In the genomic region with DNA sequence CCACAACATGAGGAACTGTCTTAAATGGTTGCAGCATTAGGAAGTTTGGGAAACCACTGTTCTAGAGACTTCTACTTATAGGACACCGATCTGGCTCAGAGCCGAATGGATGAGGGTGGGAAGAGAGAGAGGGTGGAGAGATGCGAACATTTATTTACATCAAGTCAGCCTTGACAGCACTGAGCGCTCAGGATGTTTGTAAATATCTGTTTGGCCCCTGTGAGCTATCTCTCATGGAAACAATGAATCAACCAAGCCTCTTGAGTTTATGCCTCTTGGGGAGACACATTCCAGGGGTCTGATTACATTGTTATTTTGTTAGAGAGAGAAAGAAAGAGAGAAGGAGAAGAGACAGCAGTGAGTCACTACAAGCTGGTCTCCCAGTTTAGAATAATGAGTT, we compare ENCODE assay signal across 25 mouse cellular contexts.
A peak's percentile ranks its signal among the peaks of the same experiment; 100 is the strongest.
DNase-seq lines count a peak whose midpoint lies in the region; ATAC-seq and TF ChIP-seq lines count a peak whose summit lies in the region.
"Had no signal": no experiment of that assay in that cellular context is flagged by ENCODE, and none has a peak within 500 bp of the region (broad histone marks: within the 10 kb centered on the region; RNA-seq: fewer than 3 reads in every experiment).

No protein-coding gene starts in this region.

- H3K9me3 ChIP-seq in intestine, embryonic 15.5 days, result no peaks in the 10 kb centered on the region
- H3K9me3 ChIP-seq in intestine, postnatal 0 days (ENCODE audit: control insufficient read depth), result no peaks in the 10 kb centered on the region
- H3K9me3 ChIP-seq in lung, postnatal 0 days (ENCODE audit: low read length), result no peaks in the 10 kb centered on the region
- no peaks in the 10 kb centered on the region for H3K9me3 ChIP-seq in forebrain, embryonic 15.5 days
- H3K9me3 ChIP-seq: embryonic facial prominence, embryonic 13.5 days; heart, embryonic 15.5 days; hindbrain, embryonic 13.5 days had no signal

- H3K9ac ChIP-seq in intestine, embryonic 15.5 days, result no peak overlapping the region
- H3K9ac ChIP-seq in intestine, postnatal 0 days (ENCODE audit: low read depth, low read length), result no peak overlapping the region
- H3K9ac ChIP-seq in lung, postnatal 0 days (replicated peaks; ENCODE audit: low read depth), result no peak overlapping the region
- no peak overlapping the region for H3K9ac ChIP-seq in forebrain, embryonic 15.5 days (replicated peaks)
- H3K9ac ChIP-seq: embryonic facial prominence, embryonic 13.5 days; forebrain, embryonic 13.5 days; heart, embryonic 15.5 days; hindbrain, embryonic 13.5 days; limb, embryonic 12.5 days; liver, embryonic 12.5 days had no signal

- peak; percentile 26 to 27 for DNase-seq in right cerebral cortex, adult 2 months (ENCODE audit: low spot score in 2 of 2)
- DNase-seq in right cerebral cortex, postnatal 4 days, result no peak
- DNase-seq in lung, postnatal 0 days (ENCODE audit: low spot score), result peak; percentile 63
- no peak for DNase-seq in testis, postnatal 14 days (ENCODE audit: low spot score)
- DNase-seq: adrenal gland, adult 2 months; B cell, adult 2 months; cerebellum, adult 18-20 months; cerebellum, postnatal 25 days; heart, postnatal 36 days; right cerebral cortex, postnatal 25 days; thymus, postnatal 14 days had no signal

- no peaks in the 10 kb centered on the region for H3K36me3 ChIP-seq in intestine, embryonic 15.5 days
- no peaks in the 10 kb centered on the region for H3K36me3 ChIP-seq in intestine, postnatal 0 days (ENCODE audit: control insufficient read depth, insufficient read depth)
- H3K36me3 ChIP-seq in lung, postnatal 0 days (ENCODE audit: insufficient read depth, low read length), result no peaks in the 10 kb centered on the region
- no peaks in the 10 kb centered on the region for H3K36me3 ChIP-seq in forebrain, embryonic 15.5 days
- H3K36me3 ChIP-seq: embryonic facial prominence, embryonic 13.5 days; G1E; heart, embryonic 15.5 days; hindbrain, embryonic 13.5 days; limb, embryonic 12.5 days; liver, embryonic 12.5 days; midbrain, embryonic 10.5 days had no signal

- no peak overlapping the region for H3K27ac ChIP-seq in intestine, embryonic 15.5 days
- H3K27ac ChIP-seq in intestine, postnatal 0 days (ENCODE audit: low read depth, low read length), result no peak overlapping the region
- no peak overlapping the region for H3K27ac ChIP-seq in lung, postnatal 0 days (ENCODE audit: low read length)
- H3K27ac ChIP-seq in forebrain, embryonic 15.5 days (replicated peaks), result no peak overlapping the region
- H3K27ac ChIP-seq: embryonic facial prominence, embryonic 13.5 days; forebrain, embryonic 13.5 days; heart, embryonic 15.5 days; hindbrain, embryonic 13.5 days; layer of hippocampus, adult 2 months; limb, embryonic 12.5 days; liver, embryonic 12.5 days; midbrain, embryonic 10.5 days had no signal

- H3K4me2 ChIP-seq in intestine, embryonic 15.5 days (replicated peaks), result no peak overlapping the region
- no peak overlapping the region for H3K4me2 ChIP-seq in intestine, postnatal 0 days (replicated peaks; ENCODE audit: low read depth)
- H3K4me2 ChIP-seq in lung, postnatal 0 days (replicated peaks; ENCODE audit: low read depth, low read length), result no peak overlapping the region
- no peak overlapping the region for H3K4me2 ChIP-seq in forebrain, embryonic 15.5 days (replicated peaks)
- H3K4me2 ChIP-seq: embryonic facial prominence, embryonic 13.5 days; forebrain, embryonic 13.5 days; heart, embryonic 15.5 days; hindbrain, embryonic 13.5 days; limb, embryonic 12.5 days; liver, embryonic 12.5 days had no signal

- TF ChIP-seq CTCF in intestine, postnatal 0 days (IDR thresholded peaks at IDR 0.05; ENCODE audit: low read depth), result no peak
- TF ChIP-seq CTCF in lung, postnatal 0 days (IDR thresholded peaks at IDR 0.05), result no peak

- H3K27me3 ChIP-seq in intestine, embryonic 15.5 days (replicated peaks), result no peaks in the 10 kb centered on the region
- no peaks in the 10 kb centered on the region for H3K27me3 ChIP-seq in intestine, postnatal 0 days (replicated peaks; ENCODE audit: control insufficient read depth, insufficient read depth, low read length)
- H3K27me3 ChIP-seq in lung, postnatal 0 days (replicated peaks; ENCODE audit: insufficient read depth, low read length), result no peaks in the 10 kb centered on the region
- no peaks in the 10 kb centered on the region for H3K27me3 ChIP-seq in forebrain, embryonic 15.5 days
- H3K27me3 ChIP-seq: CH12.LX; embryonic facial prominence, embryonic 13.5 days; forebrain, embryonic 13.5 days; hindbrain, embryonic 13.5 days; liver, embryonic 12.5 days had no signal

- 50% methylated on average over 4 of the region's 4 CpGs for WGBS in intestine, embryonic 15.5 days
- WGBS in intestine, postnatal 0 days, result 61% methylated on average over 4 of the region's 4 CpGs
- 20% methylated on average over 4 of the region's 4 CpGs for WGBS in lung, postnatal 0 days
- 86% methylated on average over 4 of the region's 4 CpGs for WGBS in forebrain, embryonic 15.5 days

- 0 out of 2 replicates have a peak, but pooled peaks cover 6% of the 10 kb centered on the region for H3K4me1 ChIP-seq in intestine, embryonic 15.5 days (replicated peaks)
- no peaks in the 10 kb centered on the region for H3K4me1 ChIP-seq in intestine, postnatal 0 days (replicated peaks; ENCODE audit: control insufficient read depth, insufficient read depth, low read length)
- no peaks in the 10 kb centered on the region for H3K4me1 ChIP-seq in lung, postnatal 0 days (ENCODE audit: insufficient read depth, low read depth, low read length)
- H3K4me1 ChIP-seq in forebrain, embryonic 15.5 days, result no peaks in the 10 kb centered on the region; the same call in 1 of the 2 replicates
- H3K4me1 ChIP-seq: heart, embryonic 15.5 days; hindbrain, embryonic 13.5 days had no signal

- no peak overlapping the region for H3K4me3 ChIP-seq in intestine, embryonic 15.5 days (replicated peaks)
- H3K4me3 ChIP-seq in intestine, postnatal 0 days (ENCODE audit: low read depth, low read length), result no peak overlapping the region
- no peak overlapping the region for H3K4me3 ChIP-seq in lung, postnatal 0 days (ENCODE audit: low read depth, low read length)
- no peak overlapping the region for H3K4me3 ChIP-seq in forebrain, embryonic 15.5 days
- H3K4me3 ChIP-seq: embryonic facial prominence, embryonic 13.5 days; forebrain, embryonic 13.5 days; heart, embryonic 15.5 days; hindbrain, embryonic 13.5 days; layer of hippocampus, adult 2 months; limb, embryonic 12.5 days; liver, embryonic 12.5 days; midbrain, embryonic 10.5 days had no signal

- ATAC-seq in intestine, embryonic 15.5 days, result peak; percentile 17; the same call in 1 of the 2 replicates
- no peak for ATAC-seq in intestine, postnatal 0 days
- peak; percentile 73 for ATAC-seq in lung, postnatal 0 days
- ATAC-seq in forebrain, embryonic 15.5 days (replicated peaks), result no peak
- ATAC-seq in megakaryocyte progenitor cell, adult 5-6 weeks (replicated peaks; ENCODE audit: poor library complexity), result no peak
- ATAC-seq: forebrain, embryonic 13.5 days; liver, embryonic 12.5 days had no signal

- TF ChIP-seq EP300 in lung, postnatal 0 days (IDR thresholded peaks at IDR 0.05), result peak; percentile 87

Comparison
In these comparisons a context has a peak if more than half of its experiments do, and no peak if none do; other contexts are left out.
1. ATAC-seq: peak in intestine, embryonic 15.5 days (single experiment) and lung, postnatal 0 days (single experiment); none in intestine, postnatal 0 days (single experiment), forebrain, embryonic 15.5 days (single experiment) and megakaryocyte progenitor cell, adult 5-6 weeks (single experiment).
2. DNase-seq: peak in right cerebral cortex, adult 2 months (2 of 2) and lung, postnatal 0 days (single experiment); none in right cerebral cortex, postnatal 4 days (single experiment) and testis, postnatal 14 days (single experiment).